Mouse (Mus musculus) retina, postnatal 7 days (tissue): ENCODE measurements at regions not wholly inside any gene's neighbourhood (a gene's known extent, or its start where the extent isn't known, plus 50 kb on each side); places are given as distances from the start of the nearest gene placed in this dataset.
"Not testable (repeated sequence)": the region's sequence is repeated elsewhere in the genome, so short reads cannot be mapped to it uniquely, and the experiment has no call there.

ENCODE experiments used
- DNase-seq: peaks from one replicate; pipeline ENCODE4 v3.0.0-alpha.2; 2012; ENCODE audit warnings: low read depth, low spot score

DNA sequence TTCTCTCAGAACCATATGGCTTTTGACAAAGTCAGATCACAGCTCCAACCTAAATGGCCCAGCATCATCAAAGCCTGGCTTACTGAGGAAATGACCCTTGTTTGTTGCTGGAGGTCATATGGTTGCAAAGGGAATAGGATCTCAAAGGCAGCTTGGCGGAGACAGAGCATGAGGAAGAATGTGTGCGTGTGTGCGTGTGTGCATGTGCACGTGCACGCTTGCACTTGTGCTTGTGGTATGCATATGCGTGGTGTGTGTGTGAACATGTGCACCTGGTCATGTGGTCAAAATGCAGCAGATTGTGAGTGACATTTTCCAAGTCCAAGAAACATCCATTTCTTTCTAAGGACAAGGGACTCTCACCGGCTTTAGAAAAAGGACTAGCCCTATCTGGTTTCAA is 216.9 kb downstream of the Dact1 start:
- no peak for DNase-seq

DNA sequence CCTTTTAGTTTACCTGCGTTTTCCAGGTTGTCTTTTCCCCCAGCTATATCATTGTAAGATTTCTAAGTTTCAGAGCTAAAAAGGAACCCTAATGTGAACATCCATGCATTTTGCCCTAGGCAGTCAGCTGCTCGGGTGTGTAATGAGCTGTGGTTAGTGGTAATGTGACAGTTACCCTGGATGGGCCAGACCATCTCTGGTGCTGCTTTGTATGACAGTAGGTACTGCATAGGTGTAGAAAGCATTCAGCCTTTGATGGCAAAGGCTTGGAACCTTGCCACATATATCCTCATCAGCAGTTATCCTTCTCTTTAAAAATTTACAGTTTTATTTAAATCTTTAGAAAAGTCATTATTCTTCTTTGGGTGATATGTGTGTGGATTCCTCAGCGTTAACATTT is 222.5 kb downstream of the Dact1 start:
- no peak for DNase-seq

DNA sequence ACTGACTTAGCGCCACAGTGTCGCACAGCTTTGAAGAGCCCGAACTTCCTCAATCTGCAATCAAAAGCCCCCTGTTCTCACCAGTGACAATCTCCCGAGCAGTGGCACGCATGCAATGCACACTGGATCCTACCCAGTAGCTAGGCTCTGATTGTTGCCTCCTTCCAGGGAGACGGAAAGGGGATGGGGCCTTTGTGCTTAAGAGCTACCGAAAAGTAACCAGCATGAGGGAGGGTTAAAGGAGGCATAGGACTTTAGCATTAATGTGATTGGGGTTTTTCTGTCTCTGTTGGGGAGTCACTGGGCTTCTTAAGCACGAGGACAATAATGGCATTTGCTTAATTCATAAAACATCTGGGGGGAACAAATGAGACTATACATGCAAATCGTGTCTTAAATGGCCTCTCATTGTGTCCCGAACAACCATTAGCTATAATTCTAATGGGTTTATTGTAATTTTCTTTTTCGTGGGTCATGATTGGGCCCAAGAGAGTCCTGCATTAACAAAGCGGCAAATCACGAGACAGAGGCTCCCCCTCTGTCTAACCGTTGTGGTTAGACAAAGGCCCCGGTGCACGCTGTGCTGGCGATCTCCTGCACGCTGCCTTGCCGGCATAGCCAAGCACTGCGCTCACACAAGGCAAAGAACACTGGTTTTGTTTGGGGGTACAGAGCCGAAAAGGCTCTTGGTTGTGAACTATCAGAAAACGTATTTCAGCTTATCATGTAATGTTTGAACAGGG is 223.2 kb downstream of the Dact1 start:
- no peak for DNase-seq

DNA sequence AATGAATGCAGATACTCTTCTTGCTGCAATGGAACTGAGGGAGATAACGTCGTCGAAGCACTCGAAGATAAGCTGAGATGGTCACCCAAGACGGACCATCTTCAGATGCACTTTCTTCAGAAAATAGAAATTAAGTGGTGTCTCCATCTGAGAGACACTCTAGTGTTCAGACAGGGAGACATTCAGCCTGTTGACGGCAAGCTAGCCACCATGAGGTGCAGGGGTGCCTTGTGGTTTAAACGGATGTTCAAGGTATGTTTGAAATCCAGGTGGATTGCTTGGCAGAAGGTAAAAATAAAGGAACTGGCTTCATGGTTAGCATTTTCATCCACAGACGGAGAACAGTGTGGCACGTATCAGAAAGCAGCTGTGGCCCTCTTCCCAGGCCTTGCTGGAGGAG is 224.0 kb downstream of the Dact1 start:
- no peak for DNase-seq

DNA sequence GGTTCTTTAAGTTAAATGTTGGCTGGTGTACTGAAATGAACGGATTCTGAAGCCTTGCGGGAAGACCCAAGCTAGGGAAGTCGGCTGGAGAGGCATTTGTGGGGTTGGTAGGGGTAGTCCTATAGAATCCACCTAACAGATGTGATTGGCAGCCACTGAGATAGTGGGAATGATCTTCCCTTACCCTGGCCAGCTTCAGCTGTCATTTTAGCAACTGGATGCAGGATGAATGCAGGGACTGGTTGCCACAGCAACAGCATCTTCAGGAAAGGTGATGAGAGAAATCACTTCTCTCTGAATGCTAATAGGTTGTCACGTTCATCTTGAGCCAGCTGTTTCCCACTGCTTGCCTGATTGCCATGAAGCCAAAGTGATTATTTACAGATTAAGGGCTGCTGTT is 224.5 kb downstream of the Dact1 start:
- DNase-seq: no peak

DNA sequence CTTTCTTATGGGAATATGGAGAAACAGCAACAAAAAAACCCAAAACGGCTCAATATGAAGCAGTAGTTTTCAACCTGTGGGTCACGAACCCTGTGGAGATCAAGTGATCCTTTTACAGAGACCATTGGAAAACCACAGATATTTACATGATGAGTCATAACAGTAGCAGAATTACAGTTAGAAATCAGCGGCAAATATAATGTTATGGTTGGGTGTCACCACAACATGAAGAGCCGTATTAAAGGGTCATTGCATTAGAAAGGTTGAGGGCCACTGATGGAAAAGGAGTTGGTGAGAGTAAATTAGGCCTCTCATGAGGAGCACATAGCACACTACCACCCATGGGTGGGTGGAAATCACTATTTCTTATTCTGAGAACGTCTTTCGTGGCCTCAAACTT is 225.6 kb downstream of the Dact1 start:
- DNase-seq: no peak

DNA sequence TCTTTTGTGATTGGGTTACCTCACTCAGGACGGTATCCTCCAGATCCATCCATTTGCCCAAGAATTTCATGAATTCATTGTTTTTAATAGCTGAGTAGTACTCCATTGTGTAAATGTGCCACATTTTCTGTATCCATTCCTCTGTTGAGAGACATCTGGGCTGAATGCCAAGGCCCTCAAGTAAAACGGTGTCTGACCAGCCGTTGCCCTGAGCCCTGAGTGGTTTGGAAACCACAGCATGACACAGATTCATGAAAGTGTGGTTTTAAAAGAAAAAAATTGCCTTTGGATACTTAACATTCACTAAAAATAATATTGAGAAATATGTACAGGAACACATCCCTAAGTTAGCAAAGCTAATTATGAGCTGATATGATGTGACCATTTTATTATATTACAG is 226.1 kb downstream of the Dact1 start:
- not testable (repeated sequence) for DNase-seq

DNA sequence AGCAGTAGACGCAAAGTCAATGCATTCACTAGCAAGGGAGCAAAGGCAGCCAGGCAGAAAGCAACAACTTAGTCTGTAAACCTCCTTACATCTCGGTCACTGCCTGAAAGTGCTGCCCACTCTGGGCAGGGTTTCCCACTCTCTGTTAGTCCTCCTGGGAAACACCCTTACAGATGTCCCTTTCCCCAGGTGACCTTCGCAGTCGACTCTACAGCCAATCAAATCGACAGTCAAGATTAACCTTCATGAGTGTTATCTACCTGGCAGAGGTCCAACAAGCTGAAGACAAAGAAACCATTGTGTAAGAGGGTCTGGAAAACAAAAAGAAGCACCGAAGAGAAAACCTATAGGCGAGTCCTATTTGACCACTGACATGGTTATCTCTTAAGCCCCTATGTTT is 229.0 kb downstream of the Dact1 start:
- DNase-seq: no peak

DNA sequence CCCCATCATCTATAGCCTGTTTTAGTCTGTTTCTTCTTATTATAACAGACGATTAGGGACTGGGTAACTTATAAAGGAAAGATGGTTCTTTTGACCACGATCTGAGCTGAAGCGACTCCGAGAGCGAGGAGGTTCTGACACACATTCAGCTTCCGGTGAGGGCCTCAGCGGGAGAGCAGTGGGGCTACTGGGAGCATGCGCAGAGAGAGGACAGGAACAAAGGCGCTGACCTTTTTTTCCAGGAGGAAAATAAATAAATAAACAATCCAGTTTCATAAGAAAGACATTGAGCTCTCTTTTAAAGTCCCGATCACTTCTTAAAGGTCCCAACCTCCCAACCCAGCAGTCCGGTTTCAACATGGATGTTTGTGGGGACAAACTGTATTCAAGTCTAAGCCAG is 230.6 kb downstream of the Dact1 start:
- DNase-seq: no peak

DNA sequence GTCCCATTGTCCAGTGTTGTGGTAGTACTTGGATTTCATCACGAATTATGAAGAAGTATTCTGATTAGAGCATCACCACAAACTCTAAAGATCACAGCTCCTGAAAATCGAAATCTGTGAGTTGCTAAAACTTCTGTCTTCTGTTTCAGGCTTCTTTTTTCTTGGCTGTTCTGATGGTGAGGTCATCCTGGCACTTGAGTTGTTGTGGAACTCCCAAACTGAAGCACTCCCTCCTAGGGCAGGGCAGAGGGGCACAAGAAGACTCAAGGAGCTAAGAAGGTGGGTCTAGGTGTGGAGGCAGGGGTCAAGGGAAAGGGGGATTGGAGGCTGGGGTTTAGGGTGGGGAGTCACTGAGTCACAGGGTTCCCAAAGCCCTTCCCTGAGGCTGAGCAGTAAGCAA is 232.3 kb downstream of the Dact1 start:
- DNase-seq: no peak

DNA sequence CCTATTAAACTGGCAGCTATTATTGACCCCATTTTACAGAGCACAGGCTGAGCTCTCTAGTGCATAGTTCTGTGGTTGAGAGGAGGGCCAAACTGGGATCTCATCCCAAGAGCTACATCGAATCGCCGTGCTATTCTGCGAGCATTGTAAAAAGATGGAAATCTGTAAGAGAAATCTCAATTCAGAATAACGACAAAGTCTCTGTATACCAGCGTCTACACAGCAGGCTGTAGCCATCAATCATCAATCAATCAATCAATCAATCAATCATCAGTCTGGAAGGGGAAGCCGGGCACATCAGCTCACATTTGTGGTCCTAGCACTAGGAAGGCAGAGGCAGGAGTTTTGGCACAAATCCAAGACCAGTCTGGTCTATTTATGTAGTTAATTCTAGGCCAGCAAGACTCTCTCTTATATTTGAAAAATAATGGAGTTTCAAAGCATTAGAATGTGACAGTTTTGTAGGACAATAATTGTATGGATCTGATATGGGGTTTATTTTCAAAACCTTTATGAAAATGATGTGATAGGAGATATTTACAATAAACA is 234.0 kb downstream of the Dact1 start:
- no peak for DNase-seq

DNA sequence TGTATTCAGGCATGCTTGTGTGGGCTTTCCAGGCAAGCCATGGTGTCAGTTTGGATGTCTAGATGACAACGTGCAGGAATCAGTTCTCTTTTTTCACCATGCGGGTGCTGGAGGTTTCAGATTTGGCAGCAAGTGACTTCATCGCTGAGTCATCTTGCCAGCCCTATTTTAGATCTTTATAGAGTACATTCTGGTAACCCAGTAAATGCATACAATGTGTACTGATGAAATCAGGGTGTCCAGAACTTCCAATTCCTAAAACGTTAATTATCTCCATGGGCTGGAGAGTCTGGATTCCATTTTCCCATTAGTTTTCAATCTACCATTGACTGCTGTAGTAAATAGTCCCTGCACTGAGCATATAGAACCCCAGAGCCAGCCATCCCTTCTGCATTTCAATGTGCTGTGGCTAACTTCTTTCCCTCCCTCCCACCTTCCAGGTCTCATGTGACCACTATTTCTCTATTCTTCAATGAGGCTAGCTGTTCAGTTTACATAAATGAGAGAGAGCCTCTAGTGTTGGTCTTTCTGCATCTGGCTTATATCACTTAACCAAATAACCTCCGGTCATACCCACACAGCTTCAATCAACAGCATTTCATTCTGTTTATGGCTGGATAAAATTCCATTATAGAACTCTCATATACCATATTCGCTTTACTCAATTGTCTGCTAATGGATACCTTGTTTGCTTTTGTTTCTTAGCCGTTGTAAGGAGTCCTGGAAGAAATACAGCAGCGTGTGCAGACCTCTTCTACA is 234.9 kb downstream of the Dact1 start:
- no peak for DNase-seq

DNA sequence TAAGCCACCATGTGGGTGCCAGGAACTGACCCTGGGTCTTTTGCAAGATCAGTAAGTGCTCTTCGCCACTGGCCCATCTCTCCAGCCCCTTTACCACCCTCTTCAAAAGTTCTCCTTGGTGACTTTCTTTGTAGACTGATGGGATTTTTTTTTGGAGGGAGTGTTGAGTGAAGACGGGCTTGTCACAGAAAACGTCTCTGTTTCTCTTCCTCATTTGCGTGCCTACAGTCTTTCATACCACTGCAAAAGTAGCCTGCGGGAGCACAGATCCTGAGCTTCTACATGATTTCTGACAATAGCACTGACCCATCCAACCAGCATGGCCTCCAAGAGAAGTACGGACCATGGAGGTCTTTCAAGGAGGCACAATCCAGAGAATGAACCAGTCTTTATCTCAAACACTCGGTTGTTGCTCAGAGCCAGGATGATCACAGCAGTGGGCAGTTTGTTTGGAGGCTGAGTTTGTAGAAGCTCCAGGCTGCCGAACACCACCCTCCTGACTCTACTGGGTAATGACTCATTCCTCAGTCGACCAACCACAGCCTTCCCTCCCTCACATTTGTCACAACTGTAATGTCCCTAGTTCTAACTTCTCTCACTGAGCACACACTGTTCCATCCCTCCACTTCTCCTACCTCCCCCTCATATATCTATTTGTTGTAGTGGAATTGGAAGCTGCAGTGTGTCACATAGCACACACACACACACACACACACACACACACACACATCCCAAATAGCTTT is 237.0 kb downstream of the Dact1 start:
- no peak for DNase-seq

DNA sequence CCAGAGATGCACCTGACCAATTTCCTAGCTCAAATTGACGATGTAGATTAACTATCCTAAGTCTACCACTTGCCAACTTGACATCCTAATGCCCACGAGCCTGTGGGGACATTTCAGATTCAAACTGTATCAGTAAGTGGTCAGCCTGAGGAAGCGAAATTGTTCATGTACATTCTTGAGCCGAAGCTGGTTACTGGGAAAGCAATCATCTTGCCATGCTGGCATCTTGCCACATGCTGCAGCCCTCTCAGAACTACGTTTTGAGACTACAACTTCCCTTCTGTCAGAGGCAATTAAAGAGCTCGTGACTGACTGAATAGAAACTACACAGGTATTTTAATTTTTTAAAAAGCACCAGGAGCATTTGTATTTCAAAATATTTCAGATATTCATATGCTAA is 239.7 kb downstream of the Dact1 start:
- no peak for DNase-seq

DNA sequence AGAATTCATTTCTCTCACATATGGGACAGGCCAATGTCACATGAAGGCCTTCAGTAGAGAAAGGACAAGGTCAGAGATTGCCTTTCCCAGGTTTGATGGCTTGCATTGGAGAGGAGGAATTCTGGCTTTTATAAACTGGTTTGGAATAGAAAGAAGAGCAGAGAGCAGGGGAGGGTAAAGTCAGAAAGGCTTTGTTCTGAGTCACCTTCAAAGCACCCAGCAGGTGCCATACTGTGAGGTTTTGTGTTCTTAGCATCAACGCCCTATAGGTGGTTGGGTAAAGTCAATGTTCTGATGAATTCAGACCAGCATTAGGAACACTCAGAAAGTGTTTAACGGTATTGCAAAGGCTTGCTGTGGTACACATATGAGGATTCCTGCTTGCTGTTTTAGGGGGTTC is 244.5 kb downstream of the Dact1 start:
- DNase-seq: no peak

DNA sequence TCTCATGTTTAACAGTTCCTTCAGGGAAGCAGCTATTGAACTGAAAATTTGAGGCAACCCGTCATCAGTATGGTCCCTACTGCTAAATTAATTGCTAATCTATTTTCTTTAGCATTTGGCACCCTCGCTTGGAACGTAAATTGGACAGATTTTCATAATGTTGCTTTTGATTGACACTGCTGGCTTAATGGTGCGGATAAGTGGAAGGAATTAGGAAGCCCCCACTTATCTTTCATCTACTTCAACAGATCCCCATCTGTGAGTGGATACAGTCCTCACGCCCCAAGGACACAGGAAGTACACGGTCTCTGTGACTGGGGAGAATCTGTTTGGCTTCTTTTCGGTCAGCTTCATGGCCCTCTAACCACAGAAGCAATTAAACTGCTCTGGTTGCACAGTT is 251.6 kb downstream of the Dact1 start:
- no peak for DNase-seq

DNA sequence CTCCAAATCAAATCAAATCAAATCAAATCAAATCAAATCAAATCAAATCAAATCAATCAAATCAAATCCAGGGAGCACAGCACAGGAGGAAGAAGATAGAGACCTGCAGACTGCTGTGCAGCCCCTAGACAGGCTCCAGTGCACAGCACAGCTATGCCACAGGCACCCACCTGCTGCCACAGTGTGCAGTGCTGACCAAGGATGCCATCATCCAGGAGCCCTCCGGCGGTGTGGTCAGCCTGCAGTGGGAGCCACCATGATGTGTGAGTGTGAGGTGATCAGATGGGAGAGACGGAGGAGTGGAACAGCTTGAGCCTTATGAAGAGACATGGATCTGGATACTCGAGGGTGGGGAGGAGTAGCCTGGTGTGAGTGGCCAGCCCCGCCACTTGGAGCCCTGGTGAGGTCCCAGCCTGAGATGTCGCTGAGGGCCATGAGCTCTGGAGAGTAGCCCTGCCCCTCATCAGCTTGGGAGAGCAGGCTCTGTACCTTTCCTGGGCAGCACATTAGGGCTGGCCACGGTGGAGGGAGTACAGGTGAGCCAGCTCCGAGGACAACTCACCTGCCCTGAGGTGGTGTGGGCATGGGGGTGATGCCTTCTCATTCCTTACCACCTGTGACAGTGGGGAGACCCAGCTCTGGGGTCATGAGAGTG is 252.4 kb downstream of the Dact1 start:
- no peak for DNase-seq

DNA sequence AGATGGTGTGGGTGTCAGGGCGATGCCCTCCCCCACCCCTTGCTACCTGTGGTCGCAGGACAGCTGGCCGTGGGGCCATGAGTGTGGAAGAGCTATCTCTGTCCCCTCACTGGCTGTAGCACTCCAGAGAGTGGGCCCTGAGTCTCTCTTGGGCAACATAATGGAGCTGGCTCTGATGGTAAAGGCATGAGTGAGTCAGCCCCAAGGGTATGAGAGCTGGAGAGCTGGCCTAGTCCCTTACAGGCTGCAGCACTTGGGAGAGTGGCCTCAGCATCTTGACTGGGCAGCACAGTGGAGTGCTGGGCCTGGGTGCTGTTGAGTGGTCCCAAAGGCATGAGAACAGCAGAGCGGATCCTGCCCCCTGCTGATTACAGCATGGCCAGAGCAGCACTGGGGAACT is 253.5 kb downstream of the Dact1 start:
- no peak for DNase-seq

DNA sequence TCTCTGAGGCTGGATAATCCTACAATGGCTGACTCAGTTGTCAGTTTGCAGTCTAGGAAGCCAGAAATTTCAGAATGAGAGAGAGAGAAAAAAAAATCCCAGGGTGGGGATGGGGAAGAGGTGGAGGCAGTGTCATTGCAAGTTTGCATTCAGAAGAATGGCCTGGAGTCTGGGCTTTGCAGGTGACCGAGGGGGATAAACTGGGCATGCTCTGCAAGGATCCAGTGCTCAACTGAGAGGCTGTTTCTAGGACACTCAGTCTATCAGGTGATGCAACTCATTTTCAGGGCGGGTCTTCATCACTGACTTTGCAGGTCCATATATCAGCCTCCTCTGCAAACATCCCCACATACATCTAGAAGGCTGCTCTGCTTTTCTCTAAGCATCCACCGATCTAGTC is 256.7 kb downstream of the Dact1 start:
- no peak for DNase-seq

DNA sequence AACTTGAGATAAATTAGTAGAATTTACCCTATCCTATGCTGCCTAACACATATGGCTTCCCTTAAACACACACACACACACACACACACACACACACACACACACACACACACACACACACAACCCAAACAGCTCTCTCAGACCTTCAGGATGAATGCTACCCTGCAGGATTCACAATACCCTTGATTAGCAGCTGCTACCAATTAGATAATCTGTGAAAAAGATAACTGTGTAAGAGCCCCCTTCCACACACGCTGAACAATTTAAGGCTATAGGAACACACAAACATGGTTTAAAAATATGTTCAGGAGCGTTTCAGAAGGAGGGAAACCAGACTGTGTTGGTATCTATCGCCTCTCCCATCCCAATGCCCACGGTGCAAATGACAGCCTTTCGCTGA is 258.6 kb downstream of the Dact1 start:
- no peak for DNase-seq

DNA sequence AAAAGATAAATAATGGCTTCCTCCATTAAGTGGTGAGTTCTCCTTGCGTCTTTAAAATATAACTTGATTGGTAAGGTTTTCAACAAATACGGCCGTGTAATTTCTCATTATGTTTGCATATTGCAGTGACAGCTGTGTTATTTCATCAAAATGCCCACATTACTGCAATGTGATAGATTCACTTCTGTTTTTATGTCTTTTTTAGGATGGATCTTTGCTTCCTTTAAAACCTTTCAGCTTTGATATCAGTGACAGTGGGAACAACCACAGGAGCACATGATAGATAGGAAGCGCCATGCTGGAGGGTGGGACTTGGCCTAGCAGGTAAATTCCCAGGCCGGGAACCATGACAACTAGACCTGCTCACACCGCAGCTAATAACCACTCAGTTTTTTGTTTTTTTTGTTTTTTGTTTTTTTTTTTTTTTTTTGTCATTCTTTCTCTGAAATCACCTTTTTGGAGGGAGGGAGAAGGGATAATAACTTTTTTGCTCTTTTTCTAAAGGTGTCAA is 259.3 kb downstream of the Dact1 start:
- DNase-seq: no peak

DNA sequence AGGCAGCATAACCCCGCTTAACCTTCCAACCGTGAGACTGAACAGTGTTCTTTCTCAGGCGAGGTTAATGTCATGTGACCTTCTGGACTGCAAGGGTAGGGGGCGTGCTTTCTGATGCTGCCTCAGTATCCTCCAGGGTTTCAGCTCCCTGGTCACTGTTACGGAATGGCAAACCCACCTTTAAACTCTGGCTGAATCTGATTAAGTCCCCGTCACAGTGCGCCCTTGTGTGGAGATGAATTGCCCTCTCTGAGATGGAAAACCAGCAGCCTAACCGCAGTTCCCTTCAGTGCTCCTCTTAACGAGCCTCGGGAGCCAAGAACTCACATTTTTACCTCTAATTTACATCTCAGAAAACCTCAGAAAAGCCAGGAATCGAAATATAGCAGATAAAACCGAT is 260.0 kb downstream of the Dact1 start:
- DNase-seq: no peak
